Mouse (Mus musculus) E14TG2a.4 (cell line): ENCODE measurements around the gene Plcb3.

Experiments
- CTCF ChIP-seq: conservative IDR thresholded peaks from 2 replicates; pipeline ENCODE4 v1.5.1; 2014; ENCODE audit warnings: low read length
- NANOG ChIP-seq: IDR thresholded peaks from 2 replicates; pipeline ENCODE4 v1.6.1; 2014; ENCODE audit warnings: borderline replicate concordance, low read length, mixed read lengths
- POU5F1 ChIP-seq: IDR thresholded peaks from 2 replicates; pipeline ENCODE4 v1.6.1; 2014; ENCODE audit warnings: low read length, borderline replicate concordance

- no peak for TF ChIP-seq CTCF
- no peak for TF ChIP-seq NANOG
- no peak for TF ChIP-seq POU5F1
Observed at GRCm38 (mm10) chr19:6999360-7000063, 23.2 kb upstream of the Plcb3 start.
